Mouse (Mus musculus): ENCODE measurements around the gene Piezo1.

- TF ChIP-seq CTCF (IDR thresholded peaks at IDR 0.05; ENCODE audit: low read depth, low read length) (no peak), TAL1 (conservative IDR thresholded peaks at IDR 0.05; ENCODE audit: low read depth, low read length) (no peak), POLR2AphosphoS5 (IDR thresholded peaks at IDR 0.05; ENCODE audit: insufficient replicate concordance, low read depth, low read length) (no peak), GATA1 (IDR thresholded peaks at IDR 0.05; ENCODE audit: borderline replicate concordance, low read length) (no peak), GATA2 (IDR thresholded peaks at IDR 0.05; ENCODE audit: borderline replicate concordance, low read depth, low read length) (no peak)
Measured at GRCm38 (mm10) chr8:122586171-122586570, 35.0 kb upstream of the Piezo1 start.

All from G1E (cell line).